Mouse (Mus musculus): Measurements from ENCODE around the gene Casz1. TPM values are rescaled to one million over a fixed set of nuclear protein-coding genes. Genes with fewer than 3 reads are reported as not detected.

The Casz1 gene
- total RNA-seq, 2 experiments from 2014 or later: 31.2 to 41.3 TPM

GRCm38 (mm10) chr4:148964541-148965310, 160.5 kb downstream of the Casz1 start:
- Histone ChIP-seq H3K27ac (no peak overlapping the region), H3K4me3 (no peak overlapping the region)
- no peak for DNase-seq
- no peak for TF ChIP-seq CTCF (IDR thresholded peaks at IDR 0.05)
- intact Hi-C loops (cut with DNase I): no loop called here

- intact Hi-C loops (cut with DNase I): no loop called here
- TF ChIP-seq CTCF (IDR thresholded peaks at IDR 0.05): no peak
- no peak for DNase-seq
- Histone ChIP-seq H3K27ac (no peak overlapping the region), H3K4me3 (no peak overlapping the region)
These were observed 161.9 kb downstream of the Casz1 start for GRCm38 (mm10) chr4:148966132-148966531.

DNA sequence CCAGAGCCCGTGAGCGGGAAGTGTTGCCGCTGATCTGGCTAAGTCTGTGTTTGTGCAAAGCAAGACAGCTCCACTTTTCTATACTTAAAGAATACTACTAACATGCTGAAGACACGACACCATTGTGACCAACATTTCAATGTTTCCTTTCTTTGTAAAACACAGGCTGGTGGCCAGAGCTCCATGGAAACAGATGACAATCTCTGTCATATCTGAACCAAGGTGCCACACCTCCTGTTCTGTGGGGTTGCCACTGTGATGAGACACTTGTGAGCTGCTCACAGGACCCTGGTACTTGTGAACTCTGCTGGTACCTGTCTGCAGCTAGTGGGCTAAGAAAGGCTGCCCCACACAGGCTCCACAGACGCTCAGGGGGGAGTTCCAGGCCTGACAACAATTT, 164.6 kb downstream of the Casz1 start:
- no peak for TF ChIP-seq CTCF (IDR thresholded peaks at IDR 0.05)
- Histone ChIP-seq H3K27ac (no peak overlapping the region), H3K4me3 (no peak overlapping the region)
- intact Hi-C loops (cut with DNase I): no loop called here
- peak; percentile 10 for DNase-seq

DNA sequence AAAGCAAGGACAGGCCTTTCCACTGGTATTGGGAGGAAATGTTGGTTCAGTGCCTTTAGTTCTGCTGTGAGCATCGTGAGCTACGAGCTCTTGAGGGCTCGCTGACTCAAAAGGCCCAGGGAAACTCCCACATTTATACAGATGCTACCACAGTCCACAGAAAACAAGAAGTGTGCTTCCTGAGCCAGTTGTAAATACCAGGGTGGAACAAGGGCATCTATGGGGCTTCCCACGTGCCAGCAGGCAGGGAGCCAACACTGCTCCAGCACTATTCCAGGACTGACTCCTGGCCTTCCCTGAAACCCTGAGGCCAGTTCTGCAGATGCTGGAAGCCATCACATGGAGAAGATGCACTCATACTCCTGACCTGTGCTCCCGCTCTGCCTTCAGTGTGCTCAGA, 165.4 kb downstream of the Casz1 start:
- TF ChIP-seq CTCF (IDR thresholded peaks at IDR 0.05): no peak
- Histone ChIP-seq H3K27ac (no peak overlapping the region), H3K4me3 (no peak overlapping the region)
- intact Hi-C loops (cut with DNase I): no loop called here
- peak; percentile 51 for DNase-seq

DNA sequence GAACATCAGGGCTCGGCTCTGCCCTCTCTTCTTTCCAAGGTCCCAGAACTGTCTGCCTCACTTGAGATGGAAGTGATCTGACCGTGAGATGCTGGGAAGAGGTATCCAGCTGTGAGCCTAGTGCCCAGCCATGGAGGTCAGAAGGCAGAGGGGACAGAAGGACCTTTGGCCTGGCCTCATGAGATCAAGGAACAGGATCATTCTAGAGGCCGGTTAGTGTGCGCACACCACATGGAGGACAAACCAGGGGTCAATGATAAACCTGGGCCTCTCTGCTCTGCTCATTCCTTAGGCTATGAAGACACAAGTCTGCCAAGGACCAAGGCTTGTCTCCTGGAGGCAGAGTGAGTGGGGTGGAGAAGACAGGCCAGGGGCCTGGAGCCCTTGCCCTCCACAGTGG, 166.5 kb downstream of the Casz1 start:
- TF ChIP-seq CTCF (IDR thresholded peaks at IDR 0.05): no peak

GRCm38 (mm10) chr4:148971613-148972242, 167.5 kb downstream of the Casz1 start:
- Histone ChIP-seq H3K27ac (no peak overlapping the region), H3K4me3 (no peak overlapping the region)
- no peak for TF ChIP-seq CTCF (IDR thresholded peaks at IDR 0.05)
- intact Hi-C loops (cut with DNase I): no loop called here
- peak; percentile 26 for DNase-seq

More for the DNA sequence above, 166.5 kb downstream of the Casz1 start:
- intact Hi-C loops (cut with DNase I): no loop called here
- no peak overlapping the region for H3K4me3 ChIP-seq
- H3K27ac ChIP-seq: no peak overlapping the region
- peak; percentile 3 for DNase-seq

DNA sequence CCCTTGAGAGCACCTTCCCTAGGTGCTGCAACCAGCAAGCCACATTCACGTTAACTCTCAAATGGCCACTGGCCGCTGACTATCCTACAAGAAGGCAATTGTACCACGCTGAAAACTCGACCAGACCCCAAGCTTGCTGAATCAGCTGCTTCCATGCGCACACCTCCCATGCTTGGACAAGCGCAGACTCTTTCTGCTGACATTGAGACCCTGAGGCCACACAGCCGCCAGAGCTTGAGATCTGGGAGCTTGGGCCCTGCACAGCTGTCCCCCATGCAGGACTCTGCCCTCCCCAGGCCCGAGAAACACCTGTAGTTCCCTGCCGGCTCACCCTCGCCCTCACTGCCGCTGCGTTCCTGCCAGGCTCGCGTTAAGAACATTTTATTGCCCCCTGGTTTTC, 168.5 kb downstream of the Casz1 start:
- Histone ChIP-seq H3K4me3 (no peak overlapping the region), H3K27ac (no peak overlapping the region)
- intact Hi-C loops (cut with DNase I): no loop called here
- peak; percentile 10 for DNase-seq
- TF ChIP-seq CTCF (IDR thresholded peaks at IDR 0.05): no peak

- intact Hi-C loops (cut with DNase I): no loop called here
- no peak overlapping the region for H3K4me3 ChIP-seq
- no peak for DNase-seq
- no peak for TF ChIP-seq CTCF (IDR thresholded peaks at IDR 0.05)
- no peak overlapping the region for H3K27ac ChIP-seq
These were observed 169.2 kb downstream of the Casz1 start for GRCm38 (mm10) chr4:148973387-148973786.

DNA sequence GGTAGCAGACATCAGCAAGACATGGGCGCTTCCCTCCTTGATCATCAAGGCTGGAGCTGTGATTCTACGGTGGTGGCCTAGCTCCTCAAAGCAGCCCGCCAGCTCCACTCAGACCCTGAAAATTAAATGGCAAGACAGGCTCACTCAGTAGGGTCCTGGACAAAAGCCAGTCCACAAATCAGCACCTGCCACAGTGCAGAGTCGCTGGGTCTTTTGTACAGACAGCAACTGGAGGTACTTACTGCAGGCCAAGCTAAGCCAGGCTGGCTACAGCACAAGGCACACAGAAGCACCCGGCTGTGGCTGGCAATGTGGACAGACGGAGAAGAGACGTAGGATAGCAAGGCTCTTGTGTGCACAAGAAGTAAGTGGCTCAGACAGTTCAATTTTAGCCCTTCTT, 170.6 kb downstream of the Casz1 start:
- no peak for DNase-seq
- intact Hi-C loops (cut with DNase I): no loop called here

GRCm38 (mm10) chr4:148978221-148978855, 174.1 kb downstream of the Casz1 start:
- TF ChIP-seq CTCF (IDR thresholded peaks at IDR 0.05): no peak
- Histone ChIP-seq H3K27ac (no peak overlapping the region), H3K4me3 (no peak overlapping the region)
- DNase-seq: no peak
- intact Hi-C loops (cut with DNase I): no loop called here

More for the DNA sequence above, 170.6 kb downstream of the Casz1 start:
- TF ChIP-seq CTCF (IDR thresholded peaks at IDR 0.05): no peak
- no peak overlapping the region for H3K27ac ChIP-seq
- no peak overlapping the region for H3K4me3 ChIP-seq

GRCm38 (mm10) chr4:148978926-148979325, 174.7 kb downstream of the Casz1 start:
- Histone ChIP-seq H3K4me3 (no peak overlapping the region), H3K27ac (no peak overlapping the region)
- intact Hi-C loops (cut with DNase I): no loop called here
- no peak for TF ChIP-seq CTCF (IDR thresholded peaks at IDR 0.05)
- DNase-seq: no peak

DNA sequence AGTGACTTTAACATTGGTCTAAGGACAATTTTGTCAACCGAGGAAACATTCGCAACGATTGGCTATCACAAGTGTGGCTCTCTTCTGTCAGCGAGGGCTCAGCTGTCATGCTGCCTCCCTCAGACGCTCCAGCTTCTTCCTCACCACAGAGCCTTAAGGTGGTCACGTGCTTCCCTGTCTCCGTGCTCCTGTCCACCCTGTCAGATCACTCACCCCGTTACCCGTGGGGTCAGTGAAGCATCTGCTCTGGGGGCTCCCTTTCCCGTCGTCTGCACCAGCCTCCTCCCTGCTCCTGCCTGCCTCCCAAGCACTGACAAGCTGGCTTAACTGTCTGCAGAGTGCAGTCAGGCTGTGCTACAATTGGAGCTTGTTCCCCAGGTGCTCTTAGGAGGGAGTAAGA, 175.6 kb downstream of the Casz1 start:
- no peak for TF ChIP-seq CTCF (IDR thresholded peaks at IDR 0.05)
- Histone ChIP-seq H3K27ac (no peak overlapping the region), H3K4me3 (no peak overlapping the region)
- intact Hi-C loops (cut with DNase I): no loop called here
- no peak for DNase-seq

DNA sequence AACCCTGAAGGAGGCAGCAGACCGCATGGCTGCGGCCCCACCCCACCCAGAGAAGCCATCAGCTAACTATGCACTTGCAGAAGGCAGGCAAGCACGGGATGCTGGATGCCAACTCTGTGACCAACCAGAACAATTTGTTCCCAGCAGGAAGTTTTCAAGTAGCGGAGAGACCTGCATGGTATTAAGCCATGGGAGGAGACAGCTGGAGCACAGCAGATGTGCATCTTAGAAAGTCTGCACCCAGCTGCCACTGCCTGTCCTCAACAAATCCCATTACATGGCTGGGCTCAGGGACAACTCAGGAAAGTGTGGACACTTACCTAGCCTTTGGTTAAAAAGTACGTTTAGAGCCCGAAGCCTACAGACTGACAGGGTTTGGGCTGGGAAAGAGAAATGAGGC, 178.0 kb downstream of the Casz1 start:
- intact Hi-C loops (cut with DNase I): no loop called here
- no peak for TF ChIP-seq CTCF (IDR thresholded peaks at IDR 0.05)

More for the DNA sequence above, 178.0 kb downstream of the Casz1 start:
- Histone ChIP-seq H3K4me3 (no peak overlapping the region), H3K27ac (no peak overlapping the region)
- no peak for DNase-seq
